Mouse (Mus musculus) cerebellum, postnatal 10 days (tissue): ENCODE data around the gene Ctdspl.

ENCODE experiments used
- DNase-seq, 2 experiments: peaks; one replicate each; pipeline ENCODE4 v3.0.0; 2021; ENCODE audit warnings: mixed read lengths in 2 of 2

Gene Ctdspl

DNA sequence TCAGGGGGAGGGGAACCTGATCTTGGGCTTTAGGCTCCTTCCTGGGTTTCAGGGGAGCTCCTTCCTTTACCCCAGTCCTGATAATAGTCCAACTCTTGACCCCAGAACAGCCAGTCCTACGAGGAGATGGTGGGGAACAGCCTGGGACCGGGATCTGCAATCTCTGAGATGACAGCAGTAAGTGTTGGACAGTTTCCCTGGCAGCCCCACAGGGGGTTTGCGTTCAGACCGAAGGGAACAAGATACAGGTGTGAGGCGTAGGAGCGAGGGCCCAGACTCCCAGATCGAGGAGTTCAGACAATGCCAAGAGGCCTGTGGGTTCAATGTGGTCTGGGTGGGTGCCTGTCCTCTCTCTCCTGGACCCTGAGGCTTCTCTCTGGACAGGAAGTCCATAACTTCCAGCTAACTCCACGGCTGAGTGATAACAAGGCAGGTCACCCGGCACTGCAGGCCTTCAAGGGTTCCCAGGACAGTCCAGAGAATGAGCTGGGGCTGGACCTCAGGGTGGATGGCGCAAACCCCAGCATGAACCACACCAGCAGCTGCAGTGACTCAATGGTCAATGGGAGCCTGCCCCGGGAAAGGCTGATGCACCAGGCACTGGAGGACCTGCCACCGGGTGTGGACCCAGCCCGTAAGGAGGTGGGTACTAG, 144.0 kb downstream of the Ctdspl start:
- DNase-seq, result peak; percentile 50 to 59

DNA sequence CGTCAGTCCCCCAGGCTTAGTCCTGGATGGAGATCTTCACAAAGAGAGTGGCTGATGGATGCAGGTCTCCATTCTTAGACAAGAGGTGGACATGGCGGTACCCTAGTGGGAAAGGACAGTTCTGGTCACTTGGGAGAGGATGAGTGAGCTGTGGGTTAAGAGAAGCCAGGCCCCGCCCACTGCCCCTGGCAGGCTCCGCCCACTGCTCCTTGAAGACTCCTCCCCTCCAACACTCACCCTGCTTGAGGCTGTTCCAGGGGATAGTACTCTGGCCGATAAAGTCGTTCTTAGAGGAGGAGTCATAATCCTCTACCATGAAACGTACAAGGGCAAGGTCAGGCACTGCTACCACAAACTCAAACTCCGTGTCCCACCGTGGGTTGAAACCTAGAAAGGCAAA, 145.5 kb downstream of the Ctdspl start:
- DNase-seq, result peak; percentile 34 to 45

DNA sequence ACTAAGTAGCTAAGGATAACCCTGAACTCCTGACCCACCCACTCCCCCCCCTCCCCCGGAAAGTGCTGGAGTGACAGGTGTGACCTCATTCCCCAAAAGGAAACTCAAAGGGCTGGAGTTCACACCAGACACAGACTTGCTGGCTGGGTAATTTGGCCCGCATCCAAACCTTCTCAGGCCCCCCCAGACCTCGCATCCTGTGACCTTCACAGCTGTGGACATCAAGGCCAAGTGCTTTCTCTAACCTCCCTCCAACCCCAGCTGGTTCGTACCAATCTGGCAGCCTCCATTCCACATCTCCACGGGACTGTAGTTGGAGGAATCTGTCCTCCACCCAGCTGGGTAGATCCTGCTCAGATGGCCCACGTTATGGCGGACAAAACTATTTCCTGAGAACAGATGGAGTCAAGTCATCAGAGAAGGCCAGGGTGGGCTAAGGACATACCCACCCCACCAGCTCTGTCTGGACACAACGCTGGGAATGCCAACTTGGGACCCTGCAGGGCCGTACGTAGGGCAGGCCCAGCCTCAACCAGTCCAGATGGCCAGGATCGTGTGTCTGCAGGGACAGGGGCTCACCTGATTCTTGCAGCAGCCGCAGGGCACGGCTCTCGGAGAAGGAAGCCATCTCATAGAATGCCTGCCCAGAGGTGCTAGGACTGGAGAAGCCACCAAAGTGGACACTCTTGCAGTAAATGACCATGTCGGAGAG, 147.1 kb downstream of the Ctdspl start:
- peak; percentile 68 to 75 for DNase-seq

DNA sequence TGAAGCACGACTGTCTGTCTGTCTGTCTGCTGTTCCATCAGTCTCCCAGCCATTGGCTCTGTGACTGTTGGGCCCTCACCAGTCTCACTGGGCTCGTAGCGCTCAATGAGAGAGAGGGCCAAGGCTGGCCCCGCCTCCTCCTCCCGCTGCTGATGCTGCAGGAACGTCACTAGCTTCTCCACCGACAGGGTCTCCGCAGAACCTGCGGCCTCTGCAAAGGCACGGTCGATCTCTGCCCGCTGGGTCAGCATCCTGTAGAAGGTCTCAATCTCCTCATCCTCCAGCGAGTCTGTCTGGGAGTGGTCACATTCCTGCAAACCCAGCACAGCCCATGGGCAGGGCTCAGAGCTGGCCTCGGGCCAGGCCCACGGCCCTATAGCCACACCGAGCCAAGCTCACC, 149.4 kb downstream of the Ctdspl start:
- DNase-seq, result peak in 1 of 2 experiments; percentile 15

DNA sequence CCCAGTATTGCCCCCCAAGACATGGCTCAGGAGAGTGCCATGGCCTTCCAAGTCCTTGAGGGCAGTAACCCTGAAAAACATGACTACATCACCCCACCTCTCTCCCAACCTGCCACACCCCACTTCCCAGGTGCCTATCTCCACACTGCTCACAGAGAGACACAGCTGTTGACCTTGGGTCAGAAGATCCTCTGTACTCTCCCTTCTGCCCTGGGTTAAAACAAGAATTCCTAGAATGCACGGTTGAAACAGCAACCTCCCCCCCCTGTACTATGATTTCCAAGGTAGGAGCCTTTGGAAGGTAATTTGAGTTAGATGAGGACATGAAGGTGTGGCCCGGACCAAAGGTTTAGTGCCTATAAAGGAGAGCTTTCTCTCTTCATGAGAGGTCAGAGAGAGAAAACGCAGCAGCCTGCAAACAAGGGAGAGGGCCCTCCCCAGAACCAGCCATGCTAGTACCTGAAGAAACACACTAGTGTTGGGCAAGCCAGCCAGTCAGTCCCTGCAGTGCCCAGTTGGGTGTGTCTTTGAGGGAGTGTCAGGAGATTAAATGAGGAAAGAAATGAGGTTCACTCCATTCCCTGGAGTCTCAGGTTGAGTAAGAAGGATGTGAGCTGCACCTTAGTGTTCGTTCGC, 153.9 kb downstream of the Ctdspl start:
- DNase-seq, result no peak

DNA sequence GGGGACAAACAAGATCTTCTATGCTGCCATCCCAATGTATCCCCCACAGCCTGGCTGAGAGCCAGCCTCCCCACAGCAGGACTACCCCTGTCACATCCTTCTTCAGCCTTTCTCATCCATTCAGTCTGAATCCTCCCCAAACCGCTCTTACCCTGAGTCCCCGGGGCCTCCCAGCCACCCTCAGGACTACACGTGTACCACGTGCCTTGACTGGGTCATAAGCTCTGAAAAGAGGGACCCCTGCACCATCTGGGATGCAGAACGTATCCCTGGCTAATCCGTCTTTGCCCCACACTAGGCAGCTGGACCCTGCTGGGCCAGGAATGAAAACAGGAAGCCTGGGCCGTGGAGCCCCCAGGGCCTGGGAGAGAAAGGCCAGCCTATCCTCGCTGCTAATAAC, 155.8 kb downstream of the Ctdspl start:
- peak in 1 of 2 experiments; percentile 60 for DNase-seq

DNA sequence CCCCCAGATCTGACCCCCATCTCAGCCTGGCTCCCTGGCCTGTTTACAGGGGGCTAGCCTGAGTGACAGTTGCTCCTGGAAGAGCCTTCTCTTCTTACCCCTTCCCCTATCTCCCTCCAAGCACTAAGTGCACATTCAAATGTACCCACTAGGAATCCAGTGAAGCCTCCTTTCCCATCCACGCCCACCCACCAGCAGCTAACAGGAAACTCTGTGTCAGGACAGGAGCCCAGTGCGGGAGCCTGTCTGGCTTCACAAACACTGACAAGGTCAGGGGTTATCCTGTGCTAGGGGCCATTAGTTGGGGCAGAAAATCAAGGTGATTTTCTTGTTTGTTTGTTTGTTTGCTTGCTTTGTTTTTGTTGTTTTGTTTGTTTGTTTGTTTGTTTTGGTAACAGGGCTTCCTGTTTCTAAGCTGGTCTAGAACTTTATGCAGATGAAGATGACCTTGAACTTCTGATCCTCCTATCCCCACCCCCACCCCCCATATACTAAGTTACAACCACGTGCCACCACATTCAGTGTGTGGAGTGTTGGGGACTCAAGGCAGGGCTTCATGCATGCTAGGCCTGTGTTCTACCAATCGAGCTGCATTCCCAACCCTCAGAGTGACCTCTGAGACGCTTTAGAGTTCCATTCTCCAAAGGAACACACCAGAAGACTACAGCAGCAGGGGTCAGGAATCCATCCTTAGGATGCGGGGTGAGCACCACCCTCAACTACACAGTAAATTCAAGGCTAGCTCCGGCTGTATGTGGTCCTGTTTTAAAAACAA, 156.6 kb downstream of the Ctdspl start:
- DNase-seq, result no peak

DNA sequence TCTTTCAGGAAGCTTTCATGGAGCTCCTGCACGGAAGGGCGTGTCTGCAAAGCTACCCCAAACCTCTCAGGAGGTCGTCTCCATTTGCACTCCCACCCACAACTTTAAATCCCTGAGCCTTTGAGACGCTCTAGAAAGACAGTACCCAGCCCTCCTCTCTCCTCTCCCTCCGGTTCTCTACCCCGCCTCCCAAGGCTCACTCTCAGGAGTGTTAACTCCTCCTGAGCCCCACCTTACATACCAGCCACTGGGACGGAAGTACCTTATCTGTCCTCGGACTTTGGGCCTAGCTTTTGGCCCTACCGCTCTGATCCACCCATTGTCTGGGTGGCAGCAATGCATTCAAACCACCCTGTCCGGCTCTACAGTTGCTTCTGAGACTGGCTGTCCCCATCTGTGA, 157.7 kb downstream of the Ctdspl start:
- DNase-seq, result no peak

DNA sequence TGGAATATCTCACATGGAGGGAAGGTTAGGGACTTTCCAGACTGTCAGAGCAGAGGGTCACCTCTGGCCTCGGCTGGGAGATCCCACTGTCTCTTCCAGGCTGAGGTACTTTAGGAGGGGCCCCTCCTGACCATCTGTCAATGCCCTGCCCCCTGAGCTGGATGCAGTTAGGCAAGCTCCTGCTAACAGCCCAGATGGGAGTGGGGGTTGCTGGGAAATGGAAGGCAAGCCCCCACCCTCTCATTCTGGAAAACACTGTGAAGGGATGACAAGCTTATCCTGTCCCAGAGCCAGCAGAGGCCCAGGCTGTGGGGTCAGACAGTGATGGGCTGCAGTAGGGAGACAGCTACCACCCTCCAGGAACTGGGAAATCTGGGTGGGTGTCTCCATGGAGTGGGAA, 160.2 kb downstream of the Ctdspl start:
- peak; percentile 62 to 79 for DNase-seq

DNA sequence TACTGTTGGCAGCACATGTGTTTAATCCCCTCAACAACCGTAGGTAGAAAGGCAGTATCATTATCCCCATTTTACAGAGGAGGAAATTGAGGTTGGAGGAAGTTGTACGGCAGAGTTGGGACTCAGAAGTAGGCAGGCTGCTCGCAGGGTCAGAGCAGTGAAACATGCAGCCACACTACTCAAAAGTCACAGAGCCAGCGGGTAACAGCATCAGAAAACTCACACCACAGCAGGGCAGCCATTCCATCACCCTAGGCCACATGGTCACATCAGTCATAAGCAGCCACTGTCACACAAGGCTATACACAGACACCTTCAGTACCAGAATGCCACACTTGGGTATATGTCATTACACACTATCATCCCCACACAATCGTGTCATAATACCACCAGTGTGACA, 161.1 kb downstream of the Ctdspl start:
- no peak for DNase-seq

DNA sequence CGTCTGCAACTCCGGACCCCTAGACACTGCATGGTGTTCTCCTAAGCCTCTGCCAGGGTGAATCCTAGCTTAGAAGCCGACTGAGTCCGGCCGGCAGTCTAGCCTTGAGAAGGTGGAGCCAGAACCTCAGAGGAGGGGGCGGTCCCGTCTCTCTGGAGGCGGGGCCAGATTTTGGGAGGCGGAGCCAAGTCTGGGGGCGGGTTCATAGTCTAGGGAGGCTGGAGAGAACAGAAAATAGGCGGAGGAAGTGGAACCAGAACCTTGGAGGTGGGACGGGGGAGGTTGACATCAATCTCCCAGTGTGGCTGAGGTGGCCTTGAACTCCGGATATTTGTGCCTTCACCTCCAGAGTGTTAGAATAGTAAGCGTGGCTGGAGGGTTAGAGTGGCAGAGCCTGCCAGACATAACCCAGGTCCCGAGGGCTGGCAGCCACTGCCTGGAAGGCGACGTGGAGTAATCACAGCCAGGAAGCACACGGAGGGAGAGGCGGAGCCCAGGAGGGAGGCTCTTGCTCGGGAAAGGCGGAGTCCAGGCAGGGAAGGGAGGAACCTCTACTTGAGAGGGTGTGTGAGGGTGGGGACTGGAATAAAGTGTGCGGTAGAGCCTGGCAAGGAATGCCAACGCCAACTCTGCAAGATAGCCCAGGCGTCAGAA, 162.0 kb downstream of the Ctdspl start:
- peak; percentile 78 to 79 for DNase-seq

DNA sequence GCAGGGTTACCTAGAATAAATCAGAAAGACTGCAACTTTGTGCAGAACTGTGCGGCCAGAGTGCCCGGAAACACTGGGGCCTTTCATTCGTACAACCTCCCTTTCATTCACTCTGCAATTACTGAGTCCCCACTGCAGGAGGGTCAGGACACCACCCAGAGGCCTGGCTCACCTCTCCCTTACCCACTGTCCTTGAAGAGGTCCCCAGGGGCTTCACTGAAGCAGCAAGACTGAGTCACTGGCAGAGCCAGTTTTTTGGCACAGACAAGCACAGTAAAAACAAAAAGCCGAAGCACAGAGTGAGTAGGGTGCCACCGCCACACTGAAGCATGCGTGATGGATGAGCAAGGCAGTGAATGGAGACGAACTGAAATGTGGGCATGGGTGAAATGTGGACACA, 163.2 kb downstream of the Ctdspl start:
- no peak for DNase-seq

DNA sequence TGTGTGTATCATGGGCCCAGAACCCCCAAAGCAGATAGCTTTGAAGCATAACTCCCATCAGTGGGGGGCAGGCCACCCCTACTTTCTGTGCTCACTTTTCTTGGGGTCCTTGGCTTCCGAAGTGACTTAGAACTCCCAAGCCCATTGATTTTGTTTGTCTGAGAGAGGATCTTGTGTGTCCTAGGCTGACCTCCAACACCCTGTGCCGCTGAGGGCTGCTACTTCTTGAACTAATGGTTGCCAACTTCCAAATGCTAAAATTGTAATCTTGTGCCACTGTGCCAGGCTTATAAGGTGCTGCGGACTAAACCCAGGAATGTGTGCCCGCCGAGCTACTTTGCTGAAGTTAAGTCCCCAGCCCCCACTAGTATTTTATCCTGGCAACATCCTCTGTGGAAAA, 164.2 kb downstream of the Ctdspl start:
- DNase-seq, result no peak

DNA sequence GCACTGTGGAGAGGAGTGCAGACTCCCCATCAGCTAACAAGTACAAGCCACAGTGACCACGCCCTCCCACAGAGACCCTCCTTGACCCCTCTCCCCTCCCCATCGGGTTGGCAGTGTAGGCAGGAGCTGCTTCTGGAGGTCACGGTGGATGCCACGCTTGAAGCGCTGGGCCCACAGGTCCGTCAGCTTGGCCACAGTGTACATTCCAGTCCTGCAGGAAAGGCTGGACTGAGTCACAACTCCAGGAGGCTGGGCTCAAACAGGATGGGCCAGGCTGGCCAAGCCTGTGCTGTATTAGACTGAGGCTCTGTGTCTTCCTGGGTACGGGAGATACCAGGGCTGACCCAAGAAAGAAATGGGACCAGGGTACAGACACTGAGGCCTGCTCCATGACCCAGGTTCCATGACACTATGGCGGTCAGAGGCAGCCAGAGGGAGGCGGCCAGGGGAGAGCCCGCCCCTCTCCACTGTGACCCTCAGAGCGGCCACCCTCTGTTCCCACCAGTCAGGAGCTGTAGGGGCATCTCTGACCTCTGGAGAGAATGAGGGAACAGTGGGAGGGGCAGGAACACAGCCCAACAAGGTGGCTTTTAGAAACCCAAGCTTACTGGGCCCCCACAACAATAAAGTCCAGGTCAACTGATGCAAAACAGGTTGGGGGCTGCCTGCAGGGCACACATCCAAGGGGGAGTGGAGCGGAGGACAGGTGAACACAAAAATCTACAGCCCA, 165.5 kb downstream of the Ctdspl start:
- peak in 1 of 2 experiments; percentile 43 for DNase-seq

DNA sequence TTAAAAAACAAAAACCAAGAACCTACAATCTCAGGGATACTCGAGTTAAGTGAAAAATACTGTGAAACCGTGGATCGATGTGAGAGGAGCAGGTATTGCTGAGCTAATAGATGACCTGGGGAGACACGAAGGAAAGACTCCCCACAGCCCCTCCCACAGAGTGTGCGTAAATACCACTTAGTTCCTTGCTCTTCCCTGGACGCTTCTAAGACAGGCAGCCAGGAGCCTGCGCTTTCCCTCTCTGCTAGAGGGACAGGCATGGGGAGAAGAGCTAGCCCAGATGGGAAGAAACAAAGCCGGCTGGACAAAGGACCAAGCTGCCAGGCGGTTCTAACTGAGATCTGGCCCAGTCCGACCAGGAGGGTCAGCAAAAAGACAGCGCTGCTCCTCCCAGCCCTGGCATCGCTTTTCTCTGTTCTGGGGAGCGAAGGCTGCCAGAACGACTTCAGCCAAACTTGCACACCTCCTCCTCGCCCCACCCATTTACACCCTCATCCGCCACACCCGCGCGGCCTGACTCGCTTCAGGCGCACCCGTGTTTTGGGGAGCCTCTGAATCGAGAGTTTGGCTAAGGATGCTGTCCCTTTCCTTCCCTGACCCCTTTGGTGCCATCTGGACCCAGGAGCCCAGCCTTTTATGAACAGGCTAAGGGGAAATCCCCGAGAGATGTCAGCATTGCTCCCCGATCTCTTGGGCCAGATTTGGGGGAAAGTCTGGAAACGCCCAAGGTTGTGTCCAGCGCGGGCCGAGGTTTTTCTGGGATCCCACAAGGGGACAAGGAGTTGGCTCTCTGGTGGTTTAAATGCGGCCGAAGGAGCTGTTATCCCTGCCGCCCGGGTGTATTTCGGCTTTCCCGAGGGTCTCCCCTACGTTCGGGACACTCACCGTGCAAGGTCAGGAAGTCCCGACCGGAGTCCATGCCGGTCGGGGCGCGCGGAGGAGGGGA, 166.5 kb downstream of the Ctdspl start:
- peak; percentile 77 to 82 for DNase-seq
